Mouse (Mus musculus) kidney, postnatal 36 days (tissue): ENCODE measurements around the gene Ralgapa2.

ENCODE experiments used
- DNase-seq, 2 experiments: peaks; one replicate each; pipeline ENCODE4 v3.0.0; 2021 to 2022; ENCODE audit warnings: mixed read lengths in 2 of 2

Ralgapa2 gene

GRCm38 (mm10) chr2:146425235-146425634 is 86.9 kb downstream of the Ralgapa2 start:
- DNase-seq, result no peak

- no peak for DNase-seq
These were observed 88.3 kb downstream of the Ralgapa2 start for GRCm38 (mm10) chr2:146423710-146424301.

GRCm38 (mm10) chr2:146423032-146423691 is 89.0 kb downstream of the Ralgapa2 start:
- peak in 1 of 2 experiments; percentile 21 for DNase-seq

GRCm38 (mm10) chr2:146416283-146416682 is 95.9 kb downstream of the Ralgapa2 start:
- no peak for DNase-seq

- peak; percentile 52 to 90 for DNase-seq
These were observed 97.5 kb downstream of the Ralgapa2 start for GRCm38 (mm10) chr2:146414484-146415291.

GRCm38 (mm10) chr2:146412733-146413132 is 99.4 kb downstream of the Ralgapa2 start:
- no peak for DNase-seq

GRCm38 (mm10) chr2:146411904-146412303 is 100.2 kb downstream of the Ralgapa2 start:
- DNase-seq, result no peak

- DNase-seq, result no peak
These were observed 105.1 kb downstream of the Ralgapa2 start for GRCm38 (mm10) chr2:146407078-146407477.

- no peak for DNase-seq
These were observed 110.6 kb downstream of the Ralgapa2 start for GRCm38 (mm10) chr2:146401588-146401987.

- DNase-seq, result no peak
These were observed 111.4 kb downstream of the Ralgapa2 start for GRCm38 (mm10) chr2:146400738-146401137.

- no peak for DNase-seq
These were observed 113.8 kb downstream of the Ralgapa2 start for GRCm38 (mm10) chr2:146398211-146398865.

- no peak for DNase-seq
These were observed 124.9 kb downstream of the Ralgapa2 start for GRCm38 (mm10) chr2:146387211-146387610.

GRCm38 (mm10) chr2:146384582-146384981 is 127.6 kb downstream of the Ralgapa2 start:
- peak in 1 of 2 experiments; percentile 10 for DNase-seq

GRCm38 (mm10) chr2:146376293-146376692 is 135.9 kb downstream of the Ralgapa2 start:
- no peak for DNase-seq

- no peak for DNase-seq
These were observed 146.0 kb downstream of the Ralgapa2 start for GRCm38 (mm10) chr2:146366098-146366497.

- DNase-seq, result no peak
These were observed 146.7 kb downstream of the Ralgapa2 start for GRCm38 (mm10) chr2:146365368-146365983.

GRCm38 (mm10) chr2:146363483-146363882 is 148.7 kb downstream of the Ralgapa2 start:
- no peak for DNase-seq

- no peak for DNase-seq
These were observed 149.2 kb downstream of the Ralgapa2 start for GRCm38 (mm10) chr2:146362932-146363331.

- DNase-seq, result no peak
These were observed 150.2 kb downstream of the Ralgapa2 start for GRCm38 (mm10) chr2:146361969-146362368.

GRCm38 (mm10) chr2:146361076-146361475 is 151.1 kb downstream of the Ralgapa2 start:
- no peak for DNase-seq

- no peak for DNase-seq
These were observed 152.5 kb downstream of the Ralgapa2 start for GRCm38 (mm10) chr2:146359676-146360075.

- no peak for DNase-seq
These were observed 155.6 kb downstream of the Ralgapa2 start for GRCm38 (mm10) chr2:146356524-146356923.

- DNase-seq, result no peak
These were observed 161.9 kb downstream of the Ralgapa2 start for GRCm38 (mm10) chr2:146350230-146350629.
